Mouse (Mus musculus) lung, adult 2 months (tissue): ENCODE results near the gene Herc1.

Experiments
- CTCF ChIP-seq: fragments of 200-500 bp; IDR thresholded peaks from 2 replicates; pipeline ENCODE4 v1.5.1; 2011; ENCODE audit warnings: mild to moderate bottlenecking, low read length, control low read depth; ENCODE audit not compliant: insufficient read depth
- POLR2A ChIP-seq: fragments of 200-500 bp; IDR thresholded peaks from 2 replicates; pipeline ENCODE4 v1.6.1; 2011; ENCODE audit warnings: low read depth, mild to moderate bottlenecking, control low read depth, low read length, borderline replicate concordance; ENCODE audit errors: extremely low read depth

DNA sequence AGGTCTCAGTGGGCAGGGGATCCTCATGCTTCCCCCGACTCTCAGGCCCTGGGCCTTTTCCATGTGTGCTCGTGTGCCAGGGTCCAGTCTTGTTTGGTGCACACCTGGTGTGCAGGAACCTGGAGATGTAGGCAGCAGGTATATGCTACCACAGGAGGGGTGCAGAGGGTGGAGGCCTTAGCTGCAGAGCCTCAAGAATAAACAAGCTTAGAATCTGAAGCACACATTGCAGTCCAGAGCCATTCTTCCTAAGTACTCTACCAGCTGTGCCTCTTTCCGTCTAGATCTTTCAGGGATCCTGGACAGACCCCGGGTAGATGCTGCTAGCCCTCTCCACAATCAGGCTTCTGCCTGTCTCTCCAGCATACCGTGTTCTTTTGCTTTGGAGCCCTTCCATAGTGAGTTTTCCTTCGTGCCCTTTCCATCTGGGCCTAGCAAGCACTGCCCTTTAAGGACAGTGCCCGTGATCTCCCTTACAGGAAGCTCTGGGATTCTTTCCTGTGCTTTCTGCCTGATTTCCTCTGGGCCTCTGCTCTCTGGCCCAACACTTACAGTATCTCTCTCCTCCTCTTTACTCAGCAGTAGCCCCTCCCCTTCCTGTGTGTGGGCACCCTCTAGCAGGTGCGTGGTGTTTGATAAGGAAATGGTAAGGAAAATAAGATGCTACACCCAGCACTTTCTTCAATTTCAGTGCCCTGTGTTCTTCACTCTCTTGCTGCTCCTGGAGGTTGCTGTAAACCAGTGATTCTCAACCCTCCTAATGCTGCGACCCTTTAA, 155.1 kb downstream of the Herc1 start:
- TF ChIP-seq CTCF = no peak
- TF ChIP-seq POLR2A = no peak
